Mouse (Mus musculus) liver, adult 2 months (tissue): ENCODE results near the gene Efcab11. TPM values are rescaled to one million over a fixed set of nuclear protein-coding genes. Genes with fewer than 3 reads are reported as not detected.

Experiments used
- DNase-seq: peaks from one replicate; pipeline ENCODE4 v3.0.0-alpha.2; 2011; ENCODE audit warnings: low read depth, low spot score; ENCODE audit errors: extremely low read depth
- H3K27ac ChIP-seq: fragments of 200-500 bp; replicated peaks from 2 replicates; pipeline ENCODE4 v1.5.1; 2012; ENCODE audit warnings: low read depth, mild to moderate bottlenecking, control low read depth, inconsistent platforms, low read length; ENCODE audit not compliant: insufficient read depth
- H3K27me3 ChIP-seq: fragments of 200-500 bp; 2 replicates; pipeline ENCODE4 v1.6.1; 2012; ENCODE audit warnings: mild to moderate bottlenecking, moderate library complexity, low read length, inconsistent platforms; ENCODE audit not compliant: control insufficient read depth, insufficient read depth
- H3K36me3 ChIP-seq: fragments of 200-500 bp; 2 replicates; pipeline ENCODE4 v1.6.1; 2012; ENCODE audit warnings: low read length, inconsistent platforms; ENCODE audit not compliant: control insufficient read depth, insufficient read depth
- H3K4me1 ChIP-seq: fragments of 200-500 bp; 2 replicates; pipeline ENCODE4 v1.6.1; 2011; ENCODE audit warnings: low read length; ENCODE audit not compliant: control insufficient read depth, insufficient read depth
- H3K4me3 ChIP-seq: fragments of 200-500 bp; 2 replicates; pipeline ENCODE4 v1.5.1; 2011; ENCODE audit warnings: low read depth, mild to moderate bottlenecking, control low read depth, low read length, moderate library complexity; ENCODE audit not compliant: insufficient read depth
- H3K79me2 ChIP-seq: fragments of 200-500 bp; 2 replicates; pipeline ENCODE4 v1.6.1; 2012; ENCODE audit warnings: inconsistent platforms, mild to moderate bottlenecking, low read length, moderate library complexity; ENCODE audit not compliant: control insufficient read depth, insufficient read depth
- H3K9ac ChIP-seq: fragments of 200-500 bp; 2 replicates; pipeline ENCODE4 v1.6.1; 2012; ENCODE audit warnings: low read depth, mild to moderate bottlenecking, control low read depth, inconsistent platforms, low read length
- CTCF ChIP-seq: fragments of 200-500 bp; IDR thresholded peaks from 2 replicates; pipeline ENCODE4 v1.5.1; 2011; ENCODE audit warnings: low read depth, low read length, control low read depth
- POLR2A ChIP-seq: fragments of 200-500 bp; IDR thresholded peaks from 2 replicates; pipeline ENCODE4 v1.6.1; 2011; ENCODE audit warnings: low read length, control low read depth; ENCODE audit not compliant: insufficient read depth; ENCODE audit errors: extremely low read depth
- WGBS: fragments of 180-500 bp; shearing (Covaris S2); methylation state at CpG from one replicate; pipeline ENCODE4 v1.1.7; 2018; 5-methylcytosine and 5-hydroxymethylcytosine counted together
- polyA plus RNA-seq: library from polyadenylated mRNA; depleted of rRNA; stranded (reverse); fragments of >200 nt; gene quantifications from 2 replicates; pipeline ENCODE4 v1.2.3, GENCODE M21; 2012
- total RNA-seq: library from RNA; depleted of rRNA; stranded (reverse); fragments of >200 nt; gene quantifications from 2 replicates; pipeline ENCODE4 v1.2.3, GENCODE M21; 2014

The Efcab11 gene
- total and polyA plus RNA-seq, 2 experiments, result 0.12 to 0.28 TPM

DNA sequence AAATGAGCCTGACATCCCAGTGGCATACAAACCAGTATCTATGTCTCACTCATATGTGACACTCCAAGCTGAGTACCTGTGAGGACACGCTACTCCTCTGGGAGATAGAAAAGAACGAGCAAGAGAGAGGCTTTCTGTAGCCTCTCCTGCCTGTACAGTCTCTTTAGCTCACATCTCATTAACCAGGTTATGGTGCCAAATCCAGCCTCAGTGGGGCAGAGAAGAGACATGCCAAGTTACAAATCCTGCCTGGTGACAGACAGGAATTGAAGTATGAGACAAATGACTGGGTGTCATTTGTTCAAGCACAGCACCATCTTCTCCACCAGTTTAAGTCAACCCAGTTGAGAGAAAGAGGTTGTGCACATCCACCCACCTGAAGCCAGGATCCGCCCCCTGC is 190.2 kb downstream of the Efcab11 start:
- no peak for DNase-seq
- Histone ChIP-seq H3K4me1 (peaks cover 3% of the 10 kb centered on the region), H3K27ac (no peak overlapping the region), H3K79me2 (no peaks in the 10 kb centered on the region), H3K4me3 (no peak overlapping the region), H3K27me3 (no peaks in the 10 kb centered on the region), H3K9ac (no peak overlapping the region), H3K36me3 (no peaks in the 10 kb centered on the region)
- TF ChIP-seq POLR2A, result no peak
- TF ChIP-seq CTCF, result no peak
- WGBS, result 80% methylated on average over 3 of the region's 3 CpGs

DNA sequence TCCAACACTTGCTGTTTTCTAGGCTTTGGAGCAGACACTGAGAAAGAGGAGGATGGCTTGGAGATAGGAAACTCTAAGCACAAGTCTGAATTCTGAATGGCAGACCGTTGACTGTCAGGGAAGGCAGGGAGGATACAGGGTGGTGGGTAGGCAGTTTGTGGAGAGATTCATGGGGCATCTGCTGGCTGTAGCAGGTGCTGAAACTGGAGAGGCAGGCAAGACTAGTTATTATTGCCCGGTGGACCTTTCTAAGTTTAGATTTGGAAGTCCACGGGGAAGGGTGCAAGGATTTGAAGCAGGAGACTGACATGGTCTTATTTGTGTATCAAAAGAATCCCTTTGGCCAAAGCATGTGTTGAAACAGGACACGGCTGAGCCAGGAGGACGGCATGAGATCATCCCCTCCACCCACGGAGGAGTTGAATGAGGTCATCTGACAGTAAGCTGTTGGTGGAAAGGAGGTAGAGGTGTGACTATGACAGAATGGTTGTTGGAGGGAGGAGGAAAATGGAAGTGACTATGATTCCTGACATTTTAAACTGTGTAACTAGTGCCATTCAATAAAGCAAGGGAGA is 197.7 kb downstream of the Efcab11 start:
- Histone ChIP-seq H3K79me2 (no peaks in the 10 kb centered on the region), H3K4me1 (no peaks in the 10 kb centered on the region), H3K4me3 (no peak overlapping the region), H3K27ac (no peak overlapping the region), H3K36me3 (no peaks in the 10 kb centered on the region), H3K27me3 (no peaks in the 10 kb centered on the region), H3K9ac (no peak overlapping the region)
- DNase-seq, result no peak
- WGBS, result 53% methylated on average over 6 of the region's 6 CpGs
- TF ChIP-seq CTCF, result no peak
- no peak for TF ChIP-seq POLR2A

DNA sequence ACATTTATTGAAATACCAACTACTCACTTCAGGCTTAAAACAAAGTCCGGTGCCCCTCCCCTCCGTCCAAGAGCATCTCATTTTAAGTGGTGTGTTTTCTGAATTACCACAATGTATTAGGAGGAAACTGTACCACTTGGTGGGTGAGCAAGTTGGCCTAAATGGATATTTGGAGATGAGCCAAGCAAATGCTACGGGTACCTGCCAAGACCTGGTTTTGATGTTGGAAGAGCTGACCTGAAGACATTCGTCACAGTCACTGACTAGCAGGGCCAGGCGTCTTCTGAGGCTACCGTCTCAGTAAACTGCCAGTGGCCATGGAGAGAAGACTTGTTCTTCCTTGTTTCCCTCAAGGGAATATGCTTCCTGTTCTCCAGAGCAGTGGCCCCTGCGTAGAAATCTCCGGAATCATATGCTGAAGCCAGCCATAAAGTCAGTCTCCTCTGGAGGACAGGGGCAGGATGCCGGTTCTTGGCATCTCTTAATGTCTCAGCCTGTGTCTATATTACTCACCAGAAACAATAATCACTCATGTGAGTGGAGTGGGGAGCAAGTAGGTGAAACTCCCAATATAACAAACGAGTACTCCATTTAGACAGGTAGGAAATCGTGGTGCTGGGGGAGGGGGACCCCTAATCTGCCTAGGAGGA is 198.7 kb downstream of the Efcab11 start:
- Histone ChIP-seq H3K9ac (no peak overlapping the region), H3K4me1 (no peaks in the 10 kb centered on the region), H3K27me3 (no peaks in the 10 kb centered on the region), H3K36me3 (no peaks in the 10 kb centered on the region), H3K79me2 (no peaks in the 10 kb centered on the region), H3K4me3 (no peak overlapping the region), H3K27ac (no peak overlapping the region)
- no peak for DNase-seq
- WGBS, result 83% methylated on average over 11 of the region's 11 CpGs
- no peak for TF ChIP-seq CTCF
- TF ChIP-seq POLR2A, result no peak

DNA sequence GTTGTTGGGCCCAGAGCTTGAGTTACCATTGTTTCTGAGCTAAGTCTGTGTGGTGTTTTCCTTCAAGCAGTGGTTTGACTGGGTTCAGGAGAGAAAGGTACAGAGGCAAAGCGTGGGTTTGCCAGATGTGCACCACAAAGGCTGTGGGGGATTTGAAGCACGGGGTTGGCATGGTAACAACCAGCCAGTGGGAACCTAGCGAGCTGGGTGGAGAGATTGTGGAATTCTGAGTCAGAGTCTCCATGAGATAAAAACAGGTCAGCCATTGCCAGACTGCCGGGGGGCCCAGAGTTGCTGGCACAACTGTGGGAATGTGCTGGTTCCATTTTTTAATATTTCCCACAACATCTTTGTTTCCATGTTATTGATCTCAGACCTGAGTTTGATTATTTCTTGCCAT is 202.6 kb downstream of the Efcab11 start:
- no peaks in the 10 kb centered on the region for H3K27me3 ChIP-seq
- no peaks in the 10 kb centered on the region for H3K4me1 ChIP-seq
- TF ChIP-seq POLR2A (no peak), CTCF (no peak)
- WGBS, result 71% methylated on average over 4 of the region's 4 CpGs
- no peak overlapping the region for H3K9ac ChIP-seq
- H3K27ac ChIP-seq, result no peak overlapping the region
- no peaks in the 10 kb centered on the region for H3K79me2 ChIP-seq
- H3K36me3 ChIP-seq, result no peaks in the 10 kb centered on the region
- H3K4me3 ChIP-seq, result no peak overlapping the region
- no peak for DNase-seq

DNA sequence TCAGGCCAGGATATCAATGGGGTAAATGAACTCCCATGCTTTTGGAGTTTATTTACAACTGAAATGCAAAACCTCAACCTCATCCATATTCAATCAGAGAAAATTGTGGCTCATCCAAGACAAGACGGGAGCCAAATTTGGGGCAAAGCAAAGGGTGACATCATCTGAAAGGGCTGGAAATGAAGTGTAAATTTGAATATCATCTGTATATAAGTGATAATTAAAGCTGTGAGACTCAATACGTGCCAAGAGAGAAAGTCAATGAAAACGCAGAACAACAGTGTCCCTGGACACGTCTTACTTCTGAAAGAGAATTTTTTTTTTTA is 212.4 kb downstream of the Efcab11 start:
- Histone ChIP-seq H3K27me3 (no peaks in the 10 kb centered on the region), H3K27ac (no peak overlapping the region), H3K9ac (no peak overlapping the region), H3K79me2 (no peaks in the 10 kb centered on the region), H3K36me3 (no peaks in the 10 kb centered on the region), H3K4me1 (no peaks in the 10 kb centered on the region; the same call in 1 of the 2 replicates), H3K4me3 (no peak overlapping the region)
- DNase-seq, result no peak
- TF ChIP-seq CTCF, result no peak
- no peak for TF ChIP-seq POLR2A
- 76% methylated on average over 4 of the region's 4 CpGs for WGBS

DNA sequence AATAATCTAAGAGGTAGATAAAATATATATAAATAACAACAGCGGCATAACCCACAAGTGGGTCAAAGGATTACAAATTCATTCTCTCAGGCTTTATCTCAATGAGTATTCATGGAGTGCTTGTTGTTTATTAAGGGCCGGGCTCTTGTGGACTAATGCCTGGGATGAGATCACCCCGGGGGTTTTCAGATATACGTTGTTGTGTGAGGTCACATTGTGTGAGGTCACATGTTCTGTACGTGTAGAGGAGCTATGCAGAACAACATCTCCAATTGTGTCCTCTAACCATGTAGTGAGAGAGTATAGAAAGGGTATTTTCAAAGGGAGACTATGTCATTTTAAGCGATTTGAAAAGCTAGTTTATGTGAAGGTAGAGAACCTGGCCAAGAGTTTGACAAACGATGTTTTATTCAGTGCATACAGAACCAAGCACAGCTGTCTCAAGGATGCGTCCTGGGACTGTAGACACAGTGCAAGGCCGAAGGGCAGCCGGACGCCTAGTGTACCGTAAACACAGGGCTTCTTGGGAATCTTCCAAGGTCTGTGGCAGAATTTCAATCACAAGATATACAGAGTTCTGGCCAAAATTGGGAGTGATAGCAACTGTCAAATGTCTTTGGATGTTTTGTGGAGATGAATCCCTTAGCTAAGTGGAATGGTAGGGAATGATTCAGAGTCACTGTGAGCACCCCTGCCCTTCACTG is 212.9 kb downstream of the Efcab11 start:
- no peaks in the 10 kb centered on the region for H3K79me2 ChIP-seq
- no peak overlapping the region for H3K4me3 ChIP-seq
- H3K36me3 ChIP-seq, result no peaks in the 10 kb centered on the region
- TF ChIP-seq POLR2A (no peak), CTCF (no peak)
- WGBS, result 51% methylated on average over 12 of the region's 12 CpGs
- no peak overlapping the region for H3K9ac ChIP-seq
- H3K27ac ChIP-seq, result no peak overlapping the region
- no peaks in the 10 kb centered on the region; the same call in 1 of the 2 replicates for H3K4me1 ChIP-seq
- no peaks in the 10 kb centered on the region for H3K27me3 ChIP-seq
- DNase-seq, result peak; percentile 58
